Mouse (Mus musculus): ENCODE results near the gene Mprip. TPM values are rescaled to one million over a fixed set of nuclear protein-coding genes. Genes with fewer than 3 reads are reported as not detected.

The Mprip gene
- total RNA-seq, 2 experiments from 2014 or later: 235 to 240 TPM

DNA sequence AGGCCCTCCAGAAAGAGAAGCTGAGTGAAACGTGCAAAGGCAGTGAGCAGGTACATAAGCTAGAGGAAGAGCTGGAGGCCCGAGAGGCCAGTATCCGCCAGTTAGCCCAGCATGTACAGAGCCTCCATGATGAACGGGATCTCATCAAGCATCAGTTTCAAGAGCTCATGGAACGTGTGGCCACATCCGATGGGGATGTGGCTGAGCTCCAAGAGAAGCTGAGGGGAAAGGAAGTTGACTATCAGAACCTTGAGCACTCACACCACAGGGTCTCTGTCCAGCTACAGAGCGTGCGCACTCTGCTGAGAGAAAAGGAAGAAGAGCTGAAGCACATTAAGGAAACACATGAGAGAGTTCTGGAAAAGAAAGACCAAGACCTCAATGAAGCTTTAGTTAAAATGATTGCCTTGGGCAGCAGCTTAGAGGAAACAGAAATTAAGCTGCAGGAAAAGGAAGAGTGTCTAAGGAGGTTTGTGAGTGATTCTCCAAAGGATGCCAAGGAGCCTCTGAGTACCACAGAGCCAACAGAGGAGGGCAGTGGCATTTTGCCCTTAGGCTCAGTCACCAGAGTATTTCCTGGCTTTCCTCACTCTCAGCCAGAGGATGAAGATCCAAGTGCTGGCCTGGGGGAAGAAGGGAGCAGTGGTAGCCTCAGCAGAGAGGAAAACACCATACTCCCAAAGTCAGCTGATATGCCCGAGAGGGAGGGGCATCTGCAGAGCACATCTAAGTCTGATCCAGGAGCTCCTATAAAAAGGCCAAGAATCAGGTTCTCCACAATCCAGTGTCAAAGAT is 97.3 kb downstream of the Mprip start:
- no peak for DNase-seq (ENCODE audit: low spot score in 2 of 2)

DNA sequence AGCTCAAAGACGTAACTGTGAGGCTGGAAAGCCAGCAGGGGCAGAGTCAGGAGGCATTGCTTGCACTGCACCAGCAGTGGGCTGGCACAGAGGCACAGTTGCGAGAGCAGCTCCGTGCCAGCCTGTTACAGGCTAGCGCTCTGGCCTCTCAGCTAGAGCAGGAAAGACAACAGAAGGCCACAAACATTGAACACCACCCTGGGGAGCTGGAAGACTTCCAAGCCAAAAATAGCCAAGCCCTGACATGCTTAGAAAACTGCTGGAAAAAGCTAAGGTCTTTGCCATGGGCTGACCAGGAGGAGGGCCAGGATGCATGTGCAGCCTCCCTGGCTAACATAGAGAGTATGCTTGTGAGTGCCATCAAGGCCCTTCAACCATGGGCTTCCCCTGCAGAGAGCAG is 98.1 kb downstream of the Mprip start:
- peak in 1 of 2 experiments; percentile 43 for DNase-seq (ENCODE audit: low spot score in 2 of 2)

DNA sequence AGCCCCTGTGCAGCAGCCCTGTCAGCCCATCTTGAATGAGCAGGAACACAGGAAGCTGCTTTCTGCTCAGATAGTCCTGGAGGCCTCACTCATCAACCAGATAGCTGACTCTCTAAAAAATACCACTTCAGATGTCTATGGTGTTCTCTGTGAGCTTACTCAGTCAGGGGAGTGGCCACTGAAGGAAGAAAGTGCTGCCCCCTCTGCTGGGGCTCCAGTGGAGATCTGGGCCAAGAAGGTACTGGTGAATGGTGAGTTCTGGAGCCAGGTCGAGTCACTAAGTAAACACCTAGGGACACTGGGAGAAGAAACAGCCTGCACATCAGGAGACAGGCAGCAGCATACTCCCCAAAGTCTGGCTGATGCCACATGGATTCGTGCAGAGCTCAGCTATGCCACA is 98.5 kb downstream of the Mprip start:
- no peak for DNase-seq (ENCODE audit: low spot score in 2 of 2)

DNA sequence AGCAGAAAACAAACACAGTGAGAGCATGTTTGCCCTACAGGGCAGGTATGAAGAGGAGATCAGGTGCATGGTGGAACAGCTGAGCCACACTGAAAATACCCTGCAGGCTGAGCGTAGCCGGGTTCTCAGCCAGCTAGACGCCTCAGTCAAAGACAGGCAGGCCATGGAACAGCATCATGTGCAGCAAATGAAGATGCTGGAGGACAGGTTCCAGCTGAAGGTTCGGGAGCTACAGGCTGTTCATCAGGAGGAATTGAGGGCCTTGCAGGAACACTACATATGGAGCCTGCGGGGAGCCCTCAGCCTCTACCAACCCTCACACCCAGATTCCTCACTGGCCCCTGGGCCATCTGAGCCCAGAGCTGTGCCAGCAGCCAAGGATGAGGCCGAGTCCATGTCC is 99.7 kb downstream of the Mprip start:
- no peak for DNase-seq (ENCODE audit: low spot score in 2 of 2)

DNA sequence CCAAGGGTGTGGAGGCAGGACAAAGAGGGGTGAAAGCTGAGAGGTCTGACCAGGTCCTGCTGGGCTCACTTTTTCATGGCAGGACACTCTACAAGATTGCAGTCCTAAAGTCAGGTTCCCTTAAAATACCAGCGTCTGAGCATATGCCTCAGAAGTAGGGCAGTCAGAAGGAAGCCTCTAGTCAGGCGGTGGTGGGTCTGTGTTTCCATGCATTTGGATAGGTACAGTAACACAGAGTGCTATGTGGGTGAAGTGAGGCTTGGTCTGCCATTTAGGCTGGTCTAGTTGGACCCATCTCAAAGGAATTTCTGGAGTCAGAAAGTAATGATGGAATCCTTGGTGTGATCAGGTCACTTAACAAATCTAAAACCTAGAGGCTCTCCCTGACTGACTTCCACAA is 108.2 kb downstream of the Mprip start:
- no peak for DNase-seq (ENCODE audit: low spot score in 2 of 2)

DNA sequence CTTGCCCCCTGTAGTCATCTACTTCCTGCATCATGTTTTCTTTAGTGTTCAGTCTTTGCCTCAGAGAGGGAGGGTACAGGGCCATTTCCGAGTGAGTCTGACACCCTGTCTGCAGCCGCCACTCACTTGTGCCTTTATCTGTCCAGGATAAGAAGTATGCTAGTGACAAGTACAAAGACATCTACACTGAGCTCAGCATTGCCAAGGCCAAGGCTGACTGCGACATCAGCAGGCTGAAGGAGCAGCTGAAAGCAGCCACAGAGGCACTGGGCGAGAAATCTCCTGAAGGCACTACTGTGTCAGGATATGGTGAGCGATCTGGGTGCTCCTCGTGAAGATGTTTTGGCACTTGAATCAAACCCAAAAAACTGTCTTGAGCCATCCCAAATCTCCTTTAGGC is 108.6 kb downstream of the Mprip start:
- no peak for DNase-seq (ENCODE audit: low spot score in 2 of 2)

DNA sequence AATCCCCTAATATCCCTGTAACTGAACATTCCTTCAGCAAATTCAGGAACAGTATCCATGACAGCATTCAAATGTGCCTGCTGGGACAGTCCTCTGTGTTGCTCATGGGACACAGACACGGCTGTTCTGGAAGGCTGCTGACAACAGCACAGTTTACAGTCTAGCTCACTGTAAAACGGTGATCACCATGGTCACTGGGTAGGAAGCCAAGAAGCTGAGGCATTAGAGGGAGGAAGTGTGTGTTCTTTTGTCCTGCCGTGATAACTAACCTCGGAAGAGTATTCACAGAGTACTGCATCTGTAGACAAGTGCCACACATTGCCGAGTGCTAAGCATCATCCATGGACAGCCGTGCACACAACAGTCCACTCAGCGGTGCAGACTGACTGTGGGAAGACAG is 109.6 kb downstream of the Mprip start:
- no peak for DNase-seq (ENCODE audit: low spot score in 2 of 2)

DNA sequence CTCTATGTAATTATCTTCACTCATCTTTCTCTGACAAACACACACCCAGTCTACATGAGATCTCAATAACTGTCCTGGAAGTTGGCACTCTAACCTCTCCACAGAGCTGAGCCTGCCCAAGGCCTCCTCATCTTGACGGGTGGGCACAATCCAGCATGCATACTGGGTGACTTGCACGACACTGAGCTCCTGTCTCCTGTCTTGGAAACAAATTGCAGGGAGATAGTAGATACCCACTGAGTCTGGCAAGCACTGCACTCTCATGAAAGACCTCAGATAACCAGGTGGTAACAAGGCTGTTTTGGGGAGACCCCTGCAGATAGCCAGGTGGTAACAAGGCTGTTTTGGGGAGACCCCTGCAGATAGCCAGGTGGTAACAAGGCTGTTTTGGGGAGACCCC is 111.2 kb downstream of the Mprip start:
- DNase-seq (ENCODE audit: low spot score in 2 of 2): no peak

DNA sequence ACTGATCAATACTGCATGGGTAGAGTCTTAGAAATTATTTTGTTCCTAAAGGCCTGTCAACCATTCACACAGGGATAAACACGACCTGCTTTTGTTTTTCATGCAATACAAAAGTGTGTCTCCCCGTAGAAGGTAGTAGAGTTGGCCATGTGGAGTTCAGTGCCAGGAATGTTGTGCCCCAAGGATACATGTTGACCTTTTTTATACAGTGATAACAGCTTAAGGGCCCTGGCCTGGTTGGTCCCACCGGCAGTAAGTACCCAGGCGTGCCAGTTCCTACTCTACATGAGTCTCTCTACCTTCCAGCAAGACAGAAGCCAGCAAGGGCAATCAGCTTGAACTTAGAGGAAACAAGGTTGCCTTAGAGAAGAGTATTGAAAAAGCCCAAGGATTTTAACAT is 111.8 kb downstream of the Mprip start:
- DNase-seq (ENCODE audit: low spot score in 2 of 2): no peak

DNA sequence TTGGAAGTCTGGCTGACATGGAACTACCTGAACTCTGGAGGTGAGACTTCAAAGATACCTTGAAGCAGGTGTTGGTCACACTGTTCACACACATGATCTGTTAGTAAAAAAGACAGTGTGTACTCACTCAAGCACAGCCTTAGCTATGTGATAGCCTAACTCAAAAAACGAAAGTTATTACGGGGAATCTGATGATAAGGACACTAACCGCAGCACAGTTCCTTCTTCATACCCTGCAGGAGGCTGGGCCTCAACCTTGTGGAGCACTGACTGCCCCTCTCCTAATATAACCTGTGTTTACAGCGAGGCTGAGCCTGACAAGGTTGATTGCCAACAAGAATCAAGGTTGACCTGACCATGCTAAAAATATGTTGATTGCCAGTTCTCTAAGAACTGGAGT is 113.4 kb downstream of the Mprip start:
- no peak for DNase-seq (ENCODE audit: low spot score in 2 of 2)

DNA sequence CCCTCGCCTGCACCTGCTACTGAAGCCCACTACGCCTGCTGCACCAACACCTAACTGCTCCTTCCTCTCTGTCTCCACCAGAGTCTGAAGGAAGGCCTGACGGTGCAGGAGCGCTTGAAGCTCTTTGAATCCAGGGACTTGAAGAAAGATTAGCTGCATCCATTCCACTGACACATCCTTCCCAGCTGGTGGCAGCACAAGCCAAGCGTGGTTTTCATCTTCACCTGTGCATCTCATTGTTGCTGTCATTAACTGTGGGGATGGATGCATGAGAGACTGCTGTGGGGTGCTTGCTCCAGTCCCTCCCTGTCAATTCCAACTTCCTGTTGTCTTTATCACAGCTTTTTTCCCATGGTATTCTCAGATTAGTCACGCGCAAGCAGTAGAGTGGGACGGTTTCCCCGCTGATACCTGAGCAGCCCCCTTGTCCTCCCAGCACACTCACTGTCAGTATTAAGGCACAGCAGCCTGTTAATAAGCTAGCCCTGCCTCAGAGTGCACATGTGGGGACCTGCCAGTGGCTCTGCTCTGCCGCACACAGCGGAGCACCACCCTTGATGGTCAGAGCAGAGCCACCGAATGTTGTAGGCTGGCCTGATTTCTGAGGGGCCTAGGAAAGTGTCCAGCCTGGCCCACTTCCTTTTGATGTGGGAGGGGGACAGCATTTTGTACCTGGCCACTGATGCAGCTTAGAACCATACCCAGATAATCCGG is 114.5 kb downstream of the Mprip start:
- no peak for DNase-seq (ENCODE audit: low spot score in 2 of 2)

DNA sequence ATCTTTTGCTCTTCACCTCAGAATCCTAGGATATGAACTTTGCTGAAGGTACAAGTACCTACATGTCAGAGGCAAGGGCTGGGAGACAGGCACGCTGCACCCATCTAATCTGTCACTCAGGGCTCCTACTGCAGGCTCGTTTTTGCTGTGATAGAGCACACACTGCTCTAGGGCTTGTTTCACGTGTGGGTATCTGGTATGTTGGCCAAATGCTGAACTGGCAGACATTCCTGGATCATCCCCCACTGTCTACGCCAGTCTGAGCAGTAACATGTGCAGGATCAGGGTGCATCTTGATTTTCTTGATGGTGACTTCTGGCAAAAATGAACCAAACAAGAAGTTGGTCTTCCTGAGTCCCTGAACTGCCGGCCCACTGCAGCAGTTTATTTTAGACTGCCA is 116.2 kb downstream of the Mprip start:
- no peak for DNase-seq (ENCODE audit: low spot score in 2 of 2)

DNA sequence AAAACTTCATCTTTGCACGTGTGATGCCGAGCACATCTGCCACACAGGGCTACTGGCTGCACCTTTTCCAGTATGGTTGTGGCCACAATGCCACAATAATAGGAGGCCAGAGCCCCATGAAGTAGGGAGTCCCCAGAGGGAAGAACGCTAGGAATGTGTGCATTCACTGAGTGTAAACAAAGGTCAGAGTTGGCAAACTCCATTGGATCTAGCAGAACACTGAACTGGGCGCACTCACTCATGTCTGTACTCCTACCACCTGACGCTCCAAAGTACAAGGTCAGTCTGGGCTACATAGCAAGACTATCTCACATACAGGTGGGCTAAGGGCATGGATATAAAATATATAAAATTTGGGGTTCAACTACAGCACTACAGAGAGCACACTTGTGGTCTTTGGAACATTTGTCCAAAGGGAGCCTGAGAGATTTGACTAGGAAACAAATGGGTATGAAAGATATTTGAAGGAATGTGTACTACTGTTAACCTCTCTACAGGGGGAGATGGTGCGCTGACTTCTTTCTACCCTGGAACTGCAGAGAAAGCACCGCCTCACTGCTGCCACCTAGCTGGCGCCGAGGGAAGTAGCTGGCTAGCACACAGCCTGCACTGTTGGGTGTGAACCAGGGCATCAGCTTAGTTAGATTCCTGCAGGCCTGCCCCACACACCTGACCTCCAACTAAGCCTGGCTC is 117.2 kb downstream of the Mprip start:
- DNase-seq (ENCODE audit: low spot score in 2 of 2): peak; percentile 38 to 67

DNA sequence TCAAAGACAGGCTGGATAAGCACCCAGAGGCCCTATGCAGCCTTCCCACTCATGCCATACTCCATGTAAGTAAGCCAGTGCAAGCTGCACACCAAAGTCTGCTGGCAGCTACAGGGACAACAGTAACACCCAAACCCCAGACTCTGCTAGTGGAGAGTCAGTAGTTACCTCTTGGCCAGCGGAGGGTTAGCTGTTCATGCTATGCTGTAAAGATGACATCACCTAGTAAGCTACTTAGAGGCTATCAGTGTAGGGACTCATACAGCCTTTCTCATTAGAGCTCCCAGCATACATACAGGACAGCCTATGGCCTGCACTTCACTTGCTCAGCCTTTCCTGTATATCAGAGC is 117.7 kb downstream of the Mprip start:
- no peak for DNase-seq (ENCODE audit: low spot score in 2 of 2)

DNA sequence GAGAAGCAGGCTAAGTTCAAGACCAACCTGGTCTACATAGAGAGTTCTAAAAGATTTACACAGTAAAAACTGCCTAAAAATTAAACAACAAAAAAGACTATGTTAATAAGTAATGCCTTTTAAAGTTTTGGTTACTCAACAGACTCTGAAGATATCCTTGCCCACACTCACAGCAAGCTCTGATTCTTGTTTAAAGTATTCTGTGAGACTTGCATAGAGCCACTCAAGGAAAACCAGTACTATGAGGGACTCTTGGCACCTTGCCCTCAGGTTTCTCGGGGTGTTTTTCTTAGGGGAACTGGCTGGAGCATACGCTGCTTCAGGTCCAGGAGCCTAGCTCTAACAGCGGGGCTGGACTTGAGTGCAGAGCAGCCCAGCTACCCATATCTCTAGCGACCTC is 118.3 kb downstream of the Mprip start:
- DNase-seq (ENCODE audit: low spot score in 2 of 2): no peak

DNA sequence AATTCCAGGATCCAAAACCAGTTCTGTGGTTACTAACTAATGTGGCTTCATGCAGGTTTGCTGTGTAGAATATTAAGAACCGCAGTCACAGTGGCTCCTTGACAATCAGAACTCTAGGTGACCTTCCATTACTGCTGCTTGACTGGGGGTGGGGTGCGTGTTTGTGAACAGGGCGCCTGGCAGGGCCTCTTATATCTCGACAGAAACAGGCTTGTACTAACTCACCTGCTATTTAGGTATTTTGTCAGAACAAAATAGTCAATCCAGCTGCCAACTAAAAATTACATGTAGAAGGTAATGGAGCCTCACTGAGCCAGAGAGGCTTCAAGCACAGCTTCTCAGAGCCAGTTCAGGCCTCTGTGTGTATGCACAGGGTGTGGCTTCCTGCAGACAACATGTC is 119.1 kb downstream of the Mprip start:
- no peak for DNase-seq (ENCODE audit: low spot score in 2 of 2)

DNA sequence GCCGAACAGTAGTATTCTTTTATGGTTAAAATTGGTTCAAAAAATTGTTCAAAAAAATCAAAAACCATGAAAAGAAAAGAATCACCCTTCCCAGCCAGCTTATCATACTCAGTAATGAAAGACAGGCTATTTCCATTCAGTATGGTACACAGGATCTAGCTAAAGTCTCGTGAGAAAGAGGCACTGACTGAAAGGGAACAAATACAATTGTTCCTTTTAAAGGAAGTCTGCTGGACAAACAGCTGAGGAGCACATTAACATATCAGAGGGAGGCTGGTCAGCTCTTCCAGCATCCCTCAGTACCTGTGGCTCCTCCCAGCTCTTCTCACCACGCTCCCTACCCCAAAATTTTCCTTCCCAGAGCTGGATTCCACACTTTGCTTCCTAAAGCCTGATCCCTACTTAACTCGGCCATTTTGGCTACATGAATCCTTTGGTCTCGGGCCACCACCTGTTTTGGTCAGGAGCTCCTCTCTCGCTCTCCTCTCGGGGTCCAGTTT is 121.0 kb downstream of the Mprip start:
- no peak for DNase-seq (ENCODE audit: low spot score in 2 of 2)

DNA sequence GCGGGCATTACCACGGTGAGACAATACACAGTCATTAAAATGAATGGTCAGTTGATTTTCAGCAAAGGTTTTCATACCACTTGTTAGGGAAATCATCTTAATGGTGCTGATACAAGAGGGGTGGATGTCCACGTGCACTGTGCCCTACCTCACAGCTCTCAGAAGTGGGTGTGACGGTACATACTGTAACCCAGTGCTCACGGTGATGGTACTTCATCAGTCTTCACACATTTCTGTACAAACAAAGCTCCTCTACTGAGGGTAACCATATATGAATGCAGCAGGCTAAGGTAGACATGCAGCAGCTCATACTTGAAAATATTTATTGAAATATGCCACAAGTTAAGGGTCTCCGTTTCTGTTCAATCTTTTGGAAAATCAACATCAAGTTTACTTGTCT is 122.5 kb downstream of the Mprip start:
- no peak for DNase-seq (ENCODE audit: low spot score in 2 of 2)

DNA sequence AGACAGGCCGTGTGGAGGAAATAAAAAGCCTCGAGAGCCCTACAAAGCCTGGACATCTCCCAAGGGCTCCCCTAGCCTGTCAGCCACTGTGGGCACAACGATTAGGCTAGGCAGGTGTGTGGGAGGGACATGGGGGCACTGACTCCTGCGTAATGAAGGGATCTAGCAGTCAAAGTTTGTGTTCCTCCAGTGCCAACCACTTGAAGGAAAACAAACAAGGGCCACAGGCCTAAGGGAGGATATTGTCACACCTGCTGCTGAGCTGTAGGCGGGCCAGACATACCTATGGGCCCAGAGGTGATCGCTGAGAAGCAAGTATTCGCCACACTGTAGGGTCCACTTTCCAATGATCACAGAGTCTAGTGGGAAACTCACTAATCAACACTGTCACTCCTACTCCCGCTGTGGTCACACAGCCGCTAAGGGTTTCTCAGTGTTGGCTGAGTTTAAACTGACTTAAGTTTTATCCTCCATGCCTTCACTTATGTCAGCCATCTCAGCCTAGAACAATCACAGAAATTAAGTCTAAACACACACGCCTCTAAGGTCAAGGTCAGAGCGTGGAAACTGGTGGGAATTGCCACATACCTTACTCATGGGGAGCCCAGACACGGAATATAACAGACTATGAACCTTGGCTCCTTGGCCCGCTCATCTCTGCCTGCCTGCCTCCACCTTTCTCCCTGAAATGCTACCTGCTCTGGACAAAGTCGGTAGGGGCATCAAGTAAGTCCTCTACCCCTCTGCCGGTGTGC is 125.5 kb downstream of the Mprip start:
- no peak for DNase-seq (ENCODE audit: low spot score in 2 of 2)

DNA sequence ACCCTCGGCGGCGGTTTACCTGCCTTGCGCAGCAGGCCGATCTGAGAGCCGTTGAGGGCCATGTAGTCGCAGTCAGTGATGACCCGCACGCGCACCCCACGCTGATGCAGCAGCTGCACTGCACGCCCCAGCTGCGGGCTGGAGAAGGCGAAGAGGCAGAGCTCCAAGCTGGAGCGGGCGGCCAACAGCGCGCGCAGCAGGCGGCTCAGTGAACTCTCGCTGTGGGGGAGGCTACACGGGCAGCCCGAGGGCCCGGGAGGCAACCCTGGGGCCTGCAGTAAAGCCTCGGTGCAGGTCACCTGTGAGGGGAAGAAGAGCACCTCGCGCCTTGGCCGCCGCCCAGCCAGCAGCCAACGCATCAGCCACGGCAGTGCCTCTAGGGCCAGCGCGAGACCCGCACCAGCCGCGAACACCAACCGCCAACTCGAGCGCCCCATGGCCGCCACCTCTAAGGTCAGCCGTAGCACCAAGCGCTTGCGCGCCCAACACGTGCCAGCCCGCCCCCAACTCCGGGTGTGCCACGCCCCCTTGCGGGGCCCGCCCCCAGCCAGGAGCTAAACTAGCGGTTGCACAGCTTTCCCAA is 126.2 kb downstream of the Mprip start, which contains the start of gene Pld6:
Gene Pld6 (minus strand): TSS at position 447 of the 583 bp plus-strand sequence.
- DNase-seq (ENCODE audit: low spot score in 2 of 2): peak in 1 of 2 experiments; percentile 42

DNA sequence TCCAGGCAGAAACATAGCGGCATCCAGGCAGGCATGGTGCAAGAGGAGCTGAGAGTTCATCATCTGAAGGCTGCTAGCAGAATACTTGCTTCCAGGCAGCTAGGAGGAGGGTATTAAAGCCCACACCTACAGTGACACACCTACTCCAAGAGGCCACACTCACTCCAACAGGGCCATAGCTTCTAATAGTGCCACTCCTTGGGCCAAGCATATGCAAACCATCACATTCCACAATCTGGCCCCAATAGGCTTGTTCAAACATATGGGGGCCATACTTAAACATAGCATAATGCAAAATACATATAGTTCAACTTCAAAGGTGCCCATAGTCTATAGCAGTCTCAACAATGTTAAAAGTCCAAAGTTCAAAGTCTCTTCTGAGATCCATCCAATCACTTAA is 128.2 kb downstream of the Mprip start:
- no peak for DNase-seq (ENCODE audit: low spot score in 2 of 2)

All from adrenal gland, postnatal 4 days (tissue).